Mouse (Mus musculus) spleen, adult 12 weeks (tissue): Measurements from ENCODE around the gene Rnd1.

Source experiments
- DNase-seq: peaks from one replicate; pipeline ENCODE4 v3.0.0; 2022; ENCODE audit warnings: low spot score

Gene Rnd1

GRCm38 (mm10) chr15:98637155-98637554 is 40.1 kb downstream of the Rnd1 start:
- no peak for DNase-seq

- no peak for DNase-seq
Measured at GRCm38 (mm10) chr15:98636517-98636916, 40.7 kb downstream of the Rnd1 start.

DNA sequence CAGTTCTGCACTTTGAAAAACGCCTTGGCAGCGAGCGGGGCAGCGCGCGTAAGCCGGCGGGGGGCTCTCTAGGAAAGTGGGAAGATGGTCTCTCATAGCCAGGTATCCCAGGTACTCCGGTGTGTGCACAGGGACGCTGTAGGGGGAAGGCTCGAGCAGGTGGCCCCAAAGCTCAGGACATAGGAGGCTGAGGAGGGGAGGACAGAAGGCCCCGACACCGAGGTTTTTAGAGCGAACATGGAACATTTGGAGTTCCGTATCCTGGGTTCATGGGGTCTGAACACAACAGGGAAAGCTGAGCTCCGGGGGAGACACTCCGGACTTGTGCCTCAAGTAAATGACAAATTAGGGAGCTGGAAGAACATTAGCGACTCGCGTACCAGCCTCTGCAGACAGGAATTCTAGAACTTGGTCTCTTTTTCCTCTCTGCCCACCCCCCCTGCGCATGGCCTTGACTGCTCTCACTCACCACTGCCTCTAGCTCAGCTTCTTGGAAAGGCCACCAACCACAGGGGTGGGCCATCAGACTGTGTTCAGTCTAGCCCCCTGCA is 41.9 kb downstream of the Rnd1 start:
- DNase-seq, result no peak

DNA sequence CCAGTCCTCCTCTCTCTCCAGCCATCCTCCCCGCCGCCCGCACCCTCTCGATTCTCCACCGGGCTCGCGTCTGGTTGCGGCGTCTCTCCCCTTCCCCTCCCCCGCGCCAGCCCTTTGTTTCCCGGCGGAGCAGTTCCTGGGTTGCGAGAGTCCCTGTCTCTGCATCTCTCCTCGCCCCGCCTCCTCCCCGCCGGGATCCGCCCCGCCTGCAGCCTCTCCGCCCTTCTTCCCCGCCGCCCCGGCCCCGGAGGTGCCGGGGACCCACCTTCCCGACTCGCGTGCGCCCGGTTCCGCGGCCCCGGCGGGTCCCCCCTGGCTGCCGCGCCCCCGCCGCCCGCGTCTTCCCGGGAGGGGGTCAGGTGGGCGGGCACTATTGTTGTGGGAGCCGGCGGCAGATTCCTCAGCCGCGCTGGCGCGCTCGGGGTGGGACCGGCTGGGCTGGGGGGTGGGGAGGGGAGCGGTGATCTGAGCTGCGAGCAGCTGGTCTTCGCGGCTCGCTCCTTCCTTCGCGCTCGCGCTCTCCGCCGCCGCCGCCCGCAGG is 42.6 kb downstream of the Rnd1 start:
- peak; percentile 17 for DNase-seq

DNA sequence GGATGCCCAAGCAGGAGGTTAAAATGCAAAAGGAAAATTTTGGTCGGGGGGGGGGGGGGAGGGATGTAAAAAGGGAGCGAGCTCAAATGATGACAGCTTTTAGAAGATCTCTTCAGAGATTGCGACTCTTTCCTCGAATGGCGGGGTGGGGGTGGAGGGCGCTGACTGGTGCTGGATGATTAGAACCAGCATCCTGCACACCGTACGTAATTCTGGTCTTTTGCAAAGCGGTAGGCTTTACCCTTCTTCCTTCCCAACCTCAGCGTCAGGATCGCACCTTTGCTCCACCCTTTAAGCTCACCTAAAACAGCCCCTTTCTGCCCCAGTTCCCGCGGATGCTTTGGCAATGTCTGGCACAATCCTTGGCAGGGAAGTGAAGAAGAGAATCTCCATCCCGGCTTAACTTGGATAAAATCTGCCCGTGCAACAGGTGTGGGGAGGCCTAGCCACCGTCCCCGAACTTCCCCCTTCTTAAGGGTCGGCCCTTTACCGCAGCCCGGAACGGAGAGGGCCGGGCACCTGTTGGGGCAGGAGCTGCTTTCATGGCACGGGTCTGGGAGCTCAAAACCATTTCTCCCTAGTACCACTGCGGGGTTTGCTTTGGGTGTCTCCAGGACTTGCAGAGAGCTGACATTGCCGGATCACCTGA is 43.3 kb downstream of the Rnd1 start:
- DNase-seq, result no peak

GRCm38 (mm10) chr15:98632921-98633320 is 44.3 kb downstream of the Rnd1 start:
- DNase-seq, result no peak

DNA sequence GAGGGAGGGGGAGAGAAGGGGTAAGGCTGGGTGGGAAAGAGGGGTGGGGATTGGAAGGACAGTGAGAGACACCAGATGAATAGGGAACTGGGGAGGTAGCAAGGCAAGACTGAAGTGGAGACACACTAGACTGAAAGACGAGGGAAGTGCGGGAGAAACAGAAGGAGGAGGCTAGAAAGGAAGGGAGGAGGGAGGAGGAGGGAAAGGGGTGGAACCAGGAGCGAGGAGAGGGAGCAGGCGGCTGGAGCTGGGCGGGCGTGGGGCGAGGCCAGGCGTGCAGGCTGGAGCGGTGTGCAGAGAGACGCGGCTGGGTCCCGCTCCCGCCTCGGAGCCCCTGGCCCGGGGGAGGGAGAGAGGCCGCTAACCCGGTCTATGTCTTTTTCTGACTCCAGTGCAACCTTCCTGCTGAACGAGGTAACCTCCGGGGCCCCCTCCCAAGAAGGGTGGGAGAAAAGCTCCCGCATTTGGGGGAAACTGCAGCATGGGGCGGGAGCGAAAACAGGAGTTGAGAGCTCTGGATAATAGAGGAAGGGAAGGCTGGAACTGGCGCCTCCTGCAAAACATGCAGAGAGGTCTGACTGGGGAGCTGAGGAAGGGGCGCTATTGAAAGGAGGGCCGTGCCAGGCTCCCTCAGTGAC is 45.0 kb downstream of the Rnd1 start:
- no peak for DNase-seq

DNA sequence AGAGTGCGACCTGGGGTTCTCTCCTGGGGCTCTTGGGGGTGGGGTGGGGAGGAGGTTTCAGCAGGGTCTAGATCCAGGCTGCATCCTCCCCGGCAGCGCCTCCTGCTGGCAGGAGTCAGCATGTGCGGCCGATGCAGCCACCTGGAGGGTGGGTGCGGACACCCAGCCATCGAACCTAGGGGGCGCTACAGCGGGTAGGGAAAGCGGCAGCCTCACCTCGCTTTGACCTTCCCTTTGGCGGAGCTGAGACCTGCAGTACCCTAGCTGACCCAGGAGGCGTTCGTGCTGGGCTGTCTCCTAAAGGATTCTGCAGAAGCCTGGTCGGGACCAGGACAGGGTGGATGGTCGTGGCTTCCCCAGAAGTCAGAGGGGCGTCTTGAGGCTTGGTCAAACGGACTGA is 45.8 kb downstream of the Rnd1 start:
- peak; percentile 56 for DNase-seq

DNA sequence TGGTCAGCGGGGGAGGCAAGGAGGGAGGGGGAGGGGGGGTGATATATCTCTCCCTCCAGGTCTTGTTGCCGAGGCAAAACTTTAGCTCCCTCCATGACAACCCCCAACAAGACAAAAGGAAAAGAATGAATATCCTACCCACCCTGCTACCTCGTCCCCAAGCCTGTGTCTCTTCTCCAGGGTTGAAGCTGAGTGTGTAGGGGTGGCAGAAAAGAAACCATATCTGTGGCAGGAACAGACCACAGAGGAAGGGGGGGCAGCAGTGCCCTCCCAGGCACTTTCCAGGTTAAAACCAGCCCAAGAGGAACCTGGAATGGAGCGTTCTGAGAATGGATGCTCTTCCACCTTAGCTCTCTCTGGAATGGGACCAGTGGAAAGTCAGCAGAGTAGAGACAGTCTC is 46.7 kb downstream of the Rnd1 start, which contains the start of gene Cacnb3:
Gene Cacnb3, plus strand, starts transcription at position 301 of the 400 bp plus-strand sequence.
- no peak for DNase-seq

GRCm38 (mm10) chr15:98629464-98629863 is 47.8 kb downstream of the Rnd1 start:
- no peak for DNase-seq

DNA sequence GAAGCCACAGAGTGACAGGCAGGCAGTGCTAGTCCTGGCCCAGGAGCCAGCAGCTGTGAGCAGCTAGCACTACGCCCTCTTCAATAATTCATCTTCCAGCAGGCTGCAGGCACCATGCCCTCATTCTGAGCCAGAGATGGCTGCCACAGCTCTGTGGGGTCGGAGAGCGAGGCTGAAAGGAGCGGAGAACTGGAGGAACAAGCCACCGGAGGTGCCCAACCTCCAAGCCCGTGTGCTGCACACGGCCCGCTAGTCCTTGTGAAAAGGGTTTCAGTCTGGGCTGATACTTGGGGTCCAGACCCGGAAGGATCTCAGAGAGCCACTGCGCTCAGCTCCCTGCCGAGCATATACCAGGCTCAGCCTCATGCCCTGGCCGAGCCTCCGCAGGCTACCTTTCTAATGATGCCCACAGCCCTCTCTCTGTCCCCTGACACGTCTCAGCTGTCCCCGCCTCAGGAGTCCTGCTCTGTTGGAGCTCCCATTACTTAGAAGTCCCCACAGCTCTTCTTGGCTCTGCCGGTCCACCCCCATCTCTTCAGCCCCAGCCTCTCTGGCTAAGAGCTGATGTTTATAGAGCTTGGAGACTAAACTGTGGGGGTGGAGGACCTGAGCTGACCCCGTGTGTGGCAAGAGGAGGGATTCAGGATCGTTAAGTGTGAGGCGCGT is 48.5 kb downstream of the Rnd1 start:
- DNase-seq, result no peak

DNA sequence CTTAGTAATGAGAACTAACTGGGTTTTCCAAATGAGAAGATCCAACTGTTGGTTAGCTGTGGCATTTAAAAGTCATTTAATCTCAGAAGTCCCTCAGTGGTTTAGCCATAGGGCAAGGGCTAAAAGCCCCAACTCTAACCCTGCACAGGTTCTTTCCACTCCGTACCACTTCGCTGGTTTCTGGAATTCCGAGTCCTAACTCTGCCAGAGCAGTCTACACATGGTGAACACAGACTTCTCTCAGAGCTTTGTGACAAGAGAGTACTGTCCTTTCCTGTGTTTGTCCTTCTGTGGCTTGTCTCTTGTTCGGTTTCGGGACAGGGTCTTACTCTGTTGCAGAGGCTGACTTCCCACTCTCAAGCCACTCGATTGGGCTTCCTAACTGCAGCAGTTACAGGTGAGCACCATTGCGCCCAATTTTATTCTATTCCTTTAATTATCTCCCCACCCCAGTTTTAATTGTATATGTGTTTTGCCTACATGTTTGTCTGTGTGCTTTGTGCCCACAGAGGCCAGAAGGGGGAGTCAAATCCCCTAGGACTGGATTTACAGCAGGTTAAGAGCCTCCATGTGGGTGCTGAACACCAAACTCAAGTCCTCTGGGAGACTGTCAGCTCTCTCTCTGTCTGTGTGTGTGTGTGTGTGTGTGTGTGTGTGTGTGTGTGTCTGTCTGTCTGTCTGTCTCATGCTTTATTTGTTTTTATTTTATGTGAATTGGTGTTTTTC is 50.6 kb downstream of the Rnd1 start:
- no peak for DNase-seq

DNA sequence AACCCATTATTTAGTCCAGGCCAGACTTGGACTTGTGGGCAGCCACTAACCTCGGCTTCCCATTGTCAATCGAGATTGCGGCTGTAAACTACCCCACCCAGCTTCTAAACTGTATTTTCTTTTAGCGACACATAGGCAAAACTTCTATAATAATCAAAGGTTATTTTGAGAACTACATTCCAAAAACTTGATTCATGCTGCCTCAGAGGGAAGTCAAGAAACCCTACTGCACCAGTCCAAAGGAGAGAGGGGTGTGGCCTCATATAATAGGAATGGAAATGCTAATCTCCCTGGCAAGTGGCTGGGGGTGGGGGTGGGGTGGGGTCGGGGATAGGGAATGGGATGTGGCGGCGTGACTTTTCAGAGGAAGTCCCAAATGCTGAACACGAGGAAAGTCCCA is 51.2 kb downstream of the Rnd1 start:
- no peak for DNase-seq

DNA sequence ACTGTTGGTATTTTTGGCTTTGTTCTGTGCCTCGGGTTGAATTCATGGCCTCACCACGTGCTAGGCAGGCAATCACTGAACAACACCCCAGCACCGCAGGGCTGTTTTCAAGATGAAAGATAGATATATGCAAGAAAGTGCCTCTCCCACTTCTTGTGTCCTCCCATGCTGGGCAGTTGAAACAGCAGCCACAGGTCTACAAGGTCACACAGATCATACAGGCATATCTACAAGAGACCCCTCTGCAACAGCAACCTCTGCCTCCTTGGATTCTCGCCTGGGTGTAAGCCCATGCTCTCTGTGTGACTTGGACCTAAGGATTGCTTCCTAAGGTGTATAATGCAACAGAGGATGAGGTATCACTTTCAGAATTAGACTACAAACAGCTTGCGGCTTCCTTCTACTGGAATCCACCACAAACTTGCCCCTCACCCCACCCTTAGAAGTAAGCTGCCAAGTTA is 53.9 kb downstream of the Rnd1 start:
- no peak for DNase-seq

- DNase-seq, result no peak
Measured at GRCm38 (mm10) chr15:98622721-98623120, 54.5 kb downstream of the Rnd1 start.

DNA sequence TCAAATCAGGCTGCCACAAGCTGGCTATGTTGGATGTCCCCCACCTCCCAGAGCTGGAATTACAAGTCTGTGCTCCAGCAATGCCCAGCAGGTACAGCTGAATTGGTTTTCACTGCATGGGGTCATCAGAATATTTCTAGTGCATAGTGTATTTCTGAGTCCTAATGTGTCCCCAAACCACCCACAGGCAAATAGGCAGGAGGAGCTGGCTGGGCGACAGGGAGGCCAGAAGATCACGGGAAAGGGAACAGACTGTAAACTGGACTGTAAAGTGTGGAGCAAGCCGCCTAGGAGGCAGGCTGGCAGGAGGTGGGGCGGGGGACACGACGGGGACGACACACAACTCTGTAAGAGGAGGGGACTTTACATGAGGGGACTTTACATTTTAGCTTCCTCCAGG is 55.1 kb downstream of the Rnd1 start:
- DNase-seq, result no peak

DNA sequence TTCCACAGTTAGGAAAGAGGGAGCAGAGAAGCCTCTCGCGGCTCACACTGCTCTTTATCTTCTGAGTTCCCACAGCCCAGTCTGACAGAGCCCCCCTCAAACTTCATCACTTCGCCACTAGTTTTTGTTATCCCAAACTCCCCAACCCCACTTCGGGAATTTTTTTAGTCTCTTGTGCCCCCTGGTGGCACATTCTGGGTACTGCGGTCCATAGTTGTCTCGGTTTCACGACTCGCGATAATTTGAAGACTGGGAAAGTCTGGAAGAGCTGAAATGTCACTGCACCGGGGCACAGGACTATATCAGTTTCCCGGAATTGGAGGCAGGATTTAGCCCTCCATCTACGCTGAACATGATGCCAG is 60.1 kb downstream of the Rnd1 start:
- peak; percentile 74 for DNase-seq

DNA sequence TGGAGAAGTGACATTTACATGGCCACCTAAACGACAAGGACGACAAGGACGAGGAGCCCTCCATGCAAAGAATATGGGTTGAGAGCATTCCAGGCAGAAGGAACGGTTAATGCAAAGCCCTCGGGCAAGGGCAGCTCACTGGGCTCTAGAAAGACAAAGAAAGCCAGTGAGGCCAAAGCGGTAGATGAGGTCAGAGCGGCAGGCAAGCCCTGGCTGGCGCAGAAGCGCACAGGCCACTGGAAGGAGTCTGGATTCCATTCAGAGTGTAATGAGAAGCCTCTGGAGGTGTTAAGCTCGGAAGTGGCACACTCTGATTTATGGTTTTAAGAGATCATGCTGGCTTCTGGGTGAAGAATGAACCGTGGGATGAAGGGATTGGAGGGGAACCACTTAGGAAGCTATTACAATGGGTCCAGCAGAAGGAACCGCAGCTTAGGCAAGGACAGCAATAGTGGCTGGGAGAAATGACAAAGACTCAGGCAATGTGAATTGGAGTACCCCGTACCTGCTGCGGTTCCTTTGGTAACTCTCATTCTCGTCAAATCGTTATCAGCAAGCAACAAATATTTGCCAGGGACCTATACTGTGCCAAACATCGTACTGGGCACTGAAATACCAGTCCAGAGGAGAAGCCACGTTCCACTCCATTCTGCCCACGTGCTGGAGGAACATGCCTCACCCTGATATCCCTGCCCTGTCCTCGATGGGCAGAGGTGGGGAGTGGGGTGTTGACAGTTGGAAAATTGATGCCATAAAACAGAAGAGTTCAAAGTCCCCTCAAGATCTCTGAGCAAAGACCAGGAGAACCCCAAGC is 60.7 kb downstream of the Rnd1 start:
- DNase-seq, result no peak

GRCm38 (mm10) chr15:98615751-98616150 is 61.5 kb downstream of the Rnd1 start:
- no peak for DNase-seq

- no peak for DNase-seq
Measured at GRCm38 (mm10) chr15:98614971-98615370, 62.3 kb downstream of the Rnd1 start.

DNA sequence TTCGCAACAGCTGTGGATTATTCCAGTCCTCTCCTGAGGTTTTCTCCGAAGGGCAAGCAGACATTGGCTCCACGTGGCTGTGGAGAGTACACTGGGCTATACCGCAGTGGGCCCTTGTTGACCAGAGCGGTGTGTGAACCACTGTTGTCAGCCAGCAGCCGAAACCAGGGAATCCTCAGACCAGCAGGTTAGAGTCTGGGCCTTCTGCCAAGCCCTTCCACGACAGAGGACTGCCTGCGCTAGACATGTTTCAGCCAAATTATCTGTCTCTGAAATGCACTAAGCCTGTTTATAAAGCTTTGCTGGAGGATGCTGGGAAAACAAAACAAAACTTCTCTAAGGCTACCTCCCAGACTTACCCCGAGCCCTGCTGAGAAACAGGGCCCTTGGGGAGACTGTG is 62.7 kb downstream of the Rnd1 start:
- no peak for DNase-seq
